Mouse (Mus musculus): ENCODE data around the gene Rtraf. TPM values are rescaled to one million over a fixed set of nuclear protein-coding genes. Genes with fewer than 3 reads are reported as not detected.

Gene Rtraf
- polyA plus RNA-seq, 1 experiment from 2014 or later, result 241 TPM

GRCm38 (mm10) chr14:19764331-19764730 is 59.3 kb downstream of the Rtraf start:
- H3K27ac ChIP-seq, result no peak overlapping the region
- H3K27me3 ChIP-seq (ENCODE audit: insufficient read depth, poor library complexity, severe bottlenecking), result no peaks in the 10 kb centered on the region
- no peaks in the 10 kb centered on the region for H3K9me3 ChIP-seq
- H3K4me1 ChIP-seq (replicated peaks), result peaks cover 73% of the 10 kb centered on the region
- peaks cover 10% of the 10 kb centered on the region for H3K36me3 ChIP-seq
- no peak overlapping the region for H3K4me3 ChIP-seq
- 80% methylated on average over 8 of the region's 8 CpGs for WGBS
- no peak for DNase-seq (ENCODE audit: low spot score)

GRCm38 (mm10) chr14:19763527-19763926 is 60.1 kb downstream of the Rtraf start:
- DNase-seq (ENCODE audit: low spot score), result no peak
- Histone ChIP-seq H3K27me3 (ENCODE audit: insufficient read depth, poor library complexity, severe bottlenecking) (no peaks in the 10 kb centered on the region), H3K27ac (0 out of 2 replicates have a peak overlapping the region, but pooled peaks have one; percentile 41), H3K4me3 (no peak overlapping the region), H3K36me3 (peaks cover 5% of the 10 kb centered on the region; the same call in 1 of the 2 replicates), H3K4me1 (replicated peaks) (peaks cover 72% of the 10 kb centered on the region), H3K9me3 (no peaks in the 10 kb centered on the region)
- 41% methylated on average over 8 of the region's 8 CpGs for WGBS

GRCm38 (mm10) chr14:19762014-19762413 is 61.6 kb downstream of the Rtraf start:
- no peak overlapping the region for H3K27ac ChIP-seq
- H3K4me1 ChIP-seq (replicated peaks), result peaks cover 57% of the 10 kb centered on the region
- WGBS, result 50% methylated on average over 4 of the region's 4 CpGs
- H3K36me3 ChIP-seq, result no peaks in the 10 kb centered on the region
- no peaks in the 10 kb centered on the region for H3K9me3 ChIP-seq
- DNase-seq (ENCODE audit: low spot score), result no peak
- H3K27me3 ChIP-seq (ENCODE audit: insufficient read depth, poor library complexity, severe bottlenecking), result no peaks in the 10 kb centered on the region
- H3K4me3 ChIP-seq, result no peak overlapping the region

Other genes with a start within 250 kb of the Rtraf start
- gene Gm2237, start 238.7 kb downstream of the Rtraf start, polyA plus RNA-seq (2016; fragmentation: Nextera tagmentation; extraction: Ambion mirVana), result 2.6 and 2.9 TPM in 2 replicates
- not detected in 2 replicates for gene Gm5458, start 221.2 kb downstream of the Rtraf start, polyA plus RNA-seq (2016; fragmentation: Nextera tagmentation; extraction: Ambion mirVana)
- gene Nid2, start 72.6 kb downstream of the Rtraf start, polyA plus RNA-seq (2016; fragmentation: Nextera tagmentation; extraction: Ambion mirVana), result 52.3 and 53.2 TPM in 2 replicates
- 105 and 141 TPM in 2 replicates for gene Gng2, start 153.8 kb upstream of the Rtraf start, polyA plus RNA-seq (2016; fragmentation: Nextera tagmentation; extraction: Ambion mirVana)